Mouse (Mus musculus) CH12.LX (cell line): ENCODE measurements around the gene Fggy. TPM values are rescaled to one million over a fixed set of nuclear protein-coding genes. Genes with fewer than 3 reads are reported as not detected.

ENCODE experiments used
- DNase-seq: peaks from one replicate; pipeline ENCODE4 v3.0.0-alpha.2; 2013; ENCODE audit errors: extremely low read depth
- H3K27ac ChIP-seq: 2 replicates; pipeline ENCODE4 v1.5.1; 2012; ENCODE audit warnings: low read depth, mild to moderate bottlenecking, control low read depth, moderate library complexity; ENCODE audit not compliant: insufficient read depth
- H3K27me3 ChIP-seq: replicated peaks from 2 replicates; pipeline ENCODE3; 2012; ENCODE audit warnings: inconsistent platforms
- H3K36me3 ChIP-seq, 2 experiments: replicated peaks in 1 of 2; 2 replicates each; pipeline versions ENCODE3 to v1.6.1; 2012; ENCODE audit warnings: inconsistent platforms in 1 of 2, low read length in 1 of 2, mild to moderate bottlenecking in 1 of 2, mixed read lengths in 1 of 2, moderate library complexity in 1 of 2; ENCODE audit not compliant: control insufficient read depth in 1 of 2, insufficient read depth in 1 of 2
- H3K4me1 ChIP-seq, 2 experiments: 2 replicates each; pipeline ENCODE4 v1.6.1; 2012; ENCODE audit warnings: inconsistent platforms in 1 of 2, moderate library complexity in 1 of 2; ENCODE audit not compliant: insufficient read depth in 2 of 2, control insufficient read depth in 1 of 2
- H3K4me2 ChIP-seq: 2 replicates; pipeline ENCODE4 v1.6.1; 2012; ENCODE audit warnings: low read depth, mild to moderate bottlenecking, control low read depth; ENCODE audit not compliant: poor library complexity, insufficient read depth, severe bottlenecking
- H3K4me3 ChIP-seq, 3 experiments: fragments of 150-350 bp in 1 of 3; sonication (generic) in 1 of 3; replicated peaks in 1 of 3; 2 replicates each; pipeline versions ENCODE3 to v1.5.1; 2011 to 2012; ENCODE audit warnings: low read depth in 2 of 3, low read length in 2 of 3, mild to moderate bottlenecking in 2 of 3, moderate library complexity in 2 of 3, control low read depth in 1 of 3, improper control_type of control experiment in 1 of 3, inconsistent platforms in 1 of 3, mixed read lengths in 1 of 3; ENCODE audit not compliant: poor library complexity in 1 of 3
- H3K79me2 ChIP-seq: replicated peaks from 2 replicates; pipeline ENCODE4 v1.6.1; 2012; ENCODE audit warnings: mild to moderate bottlenecking, moderate library complexity; ENCODE audit not compliant: control insufficient read depth, poor library complexity, insufficient read depth, severe bottlenecking; ENCODE audit errors: extremely low read depth
- H3K9ac ChIP-seq: 2 replicates; pipeline ENCODE4 v1.6.1; 2012; ENCODE audit warnings: low read depth, mild to moderate bottlenecking, control low read depth, moderate library complexity; ENCODE audit not compliant: insufficient read depth
- H3K9me3 ChIP-seq: replicated peaks from 2 replicates; pipeline ENCODE3; 2012; ENCODE audit warnings: low read length, inconsistent platforms, mixed read lengths
- CHD2 ChIP-seq: IDR thresholded peaks from 2 replicates; pipeline ENCODE4 v1.6.1; 2011; ENCODE audit warnings: low read length, improper control_type of control experiment
- CTCF ChIP-seq, 2 experiments: IDR thresholded peaks in 1 of 2; conservative IDR thresholded peaks in 1 of 2; 2 replicates each; pipeline ENCODE4 v1.5.1; 2011 to 2012; ENCODE audit warnings: low read depth in 2 of 2, low read length in 2 of 2, improper control_type of control experiment in 1 of 2, inconsistent platforms in 1 of 2, mild to moderate bottlenecking in 1 of 2, moderate library complexity in 1 of 2
- E2F4 ChIP-seq: IDR thresholded peaks from 2 replicates; pipeline ENCODE4 v1.6.1; 2011; ENCODE audit warnings: low read depth, low read length, improper control_type of control experiment; ENCODE audit not compliant: insufficient replicate concordance
- GABPA ChIP-seq: IDR thresholded peaks from 2 replicates; pipeline ENCODE4 v1.6.1; 2012; ENCODE audit warnings: low read depth, low read length, improper control_type of control experiment, inconsistent platforms; ENCODE audit not compliant: insufficient replicate concordance
- JUND ChIP-seq: conservative IDR thresholded peaks from 2 replicates; pipeline ENCODE4 v1.6.1; 2011; ENCODE audit warnings: low read depth, low read length, improper control_type of control experiment
- MEF2A ChIP-seq: IDR thresholded peaks from 2 replicates; pipeline ENCODE4 v1.6.1; 2014; ENCODE audit warnings: low read depth, mild to moderate bottlenecking, inconsistent platforms, low read length, improper control_type of control experiment, borderline replicate concordance
- MXI1 ChIP-seq: IDR thresholded peaks from 2 replicates; pipeline ENCODE4 v1.6.1; 2011; ENCODE audit warnings: mild to moderate bottlenecking, low read depth, low read length, improper control_type of control experiment
- NRF1 ChIP-seq: IDR thresholded peaks from 2 replicates; pipeline ENCODE4 v1.6.1; 2014; ENCODE audit warnings: low read depth, mild to moderate bottlenecking, inconsistent platforms, low read length, improper control_type of control experiment, moderate library complexity
- POLR2A ChIP-seq: IDR thresholded peaks from 2 replicates; pipeline ENCODE4 v1.6.1; 2011; ENCODE audit warnings: low read depth, mild to moderate bottlenecking, improper control_type of control experiment, low read length
- SIN3A ChIP-seq: IDR thresholded peaks from 2 replicates; pipeline ENCODE4 v1.6.1; 2012; ENCODE audit warnings: low read length, improper control_type of control experiment, inconsistent platforms
- SMC3 ChIP-seq: IDR thresholded peaks from 2 replicates; pipeline ENCODE4 v1.6.1; 2011; ENCODE audit warnings: low read depth, low read length, improper control_type of control experiment
- TBP ChIP-seq: conservative IDR thresholded peaks from 2 replicates; pipeline ENCODE4 v1.6.1; 2011; ENCODE audit warnings: low read depth, low read length, improper control_type of control experiment
- USF1 ChIP-seq: IDR thresholded peaks from 2 replicates; pipeline ENCODE4 v1.6.1; 2014; ENCODE audit warnings: low read depth, mild to moderate bottlenecking, inconsistent platforms, low read length, improper control_type of control experiment
- USF2 ChIP-seq: conservative IDR thresholded peaks from 2 replicates; pipeline ENCODE4 v1.6.1; 2011; ENCODE audit warnings: low read depth, low read length, improper control_type of control experiment
- ZC3H11A ChIP-seq: IDR thresholded peaks from 2 replicates; pipeline ENCODE4 v1.6.1; 2012; ENCODE audit warnings: low read depth, mild to moderate bottlenecking, inconsistent platforms, low read length, improper control_type of control experiment
- ZNF384 ChIP-seq: IDR thresholded peaks from 2 replicates; pipeline ENCODE4 v1.6.1; 2012; ENCODE audit warnings: low read depth, low read length, improper control_type of control experiment, inconsistent platforms
- dilution Hi-C: fragments of 300-500 bp; cut with MboI; formaldehyde crosslinking; loops from 2 replicates; pipeline ENCODE4 v1.14.3; 2020; ENCODE audit warnings: low sequenced_read_pairs; ENCODE audit not compliant: extremely low pct_unique_long_range_greater_than_20kb, extremely low pct_ligation_motif_present
- in situ Hi-C: fragments of 300-500 bp; cut with MboI; formaldehyde crosslinking; loops from 3 replicates; pipeline ENCODE4 v1.14.3; 2019; ENCODE audit warnings: low sequenced_read_pairs, low pct_ligation_motif_present, low pct_unique_long_range_greater_than_20kb, mixed read lengths
- polyA plus RNA-seq: library from polyadenylated mRNA; unstranded; fragments of >175 nt; gene quantifications from 2 replicates; pipeline ENCODE4 v1.2.1, GENCODE M21; 2012; ENCODE audit warnings: low read depth; ENCODE audit not compliant: insufficient read length
- total RNA-seq, 2 experiments: library from RNA; depleted of rRNA; stranded (reverse); fragments of 300-350 nt in 1 of 2; fragments of >200 nt in 1 of 2; gene quantifications; 2 replicates each; pipeline ENCODE4 v1.2.3; 2012 to 2014

The Fggy gene
- total and polyA plus RNA-seq, 3 experiments, result 6.2 to 7.5 (median 6.9) TPM

GRCm38 (mm10) chr4:95862781-95863499, 305.6 kb downstream of the Fggy start:
- H3K79me2 ChIP-seq, result no peaks in the 10 kb centered on the region
- H3K9ac ChIP-seq, result no peak overlapping the region
- DNase-seq, result no peak
- H3K4me2 ChIP-seq, result no peak overlapping the region
- in situ Hi-C loops (loop anchor here (25.0 kb wide), 1 partner anchor 301 kb away; the partner anchor contains the start of gene Fggy), dilution Hi-C loops (no loop called here)
- H3K4me3 ChIP-seq, result no peak overlapping the region
- no peak for TF ChIP-seq NRF1
- TF ChIP-seq USF2, result no peak
- TF ChIP-seq CTCF (conservative IDR thresholded peaks at IDR 0.05 in 1 of 2, IDR thresholded peaks at IDR 0.05 in 1 of 2; ENCODE audit: low read depth in 2 of 2, low read length in 2 of 2), result peak in 1 of 2 experiments; percentile 36; a peak in 2 of 4 replicates
- no peak for TF ChIP-seq GABPA
- no peak for TF ChIP-seq E2F4
- no peak for TF ChIP-seq ZNF384
- no peak for TF ChIP-seq ZC3H11A
- TF ChIP-seq SIN3A, result no peak
- no peak for TF ChIP-seq MEF2A
- peak; percentile 41 for TF ChIP-seq SMC3
- TF ChIP-seq TBP, result no peak
- TF ChIP-seq CHD2, result no peak
- TF ChIP-seq MXI1, result no peak
- no peaks in the 10 kb centered on the region for H3K36me3 ChIP-seq
- H3K4me1 ChIP-seq, result no peaks in the 10 kb centered on the region
- H3K27me3 ChIP-seq, result no peaks in the 10 kb centered on the region
- no peaks in the 10 kb centered on the region for H3K9me3 ChIP-seq
- no peak overlapping the region for H3K27ac ChIP-seq

- H3K27ac ChIP-seq, result no peak overlapping the region
- H3K9me3 ChIP-seq, result no peaks in the 10 kb centered on the region
- H3K4me1 ChIP-seq, result no peaks in the 10 kb centered on the region
- H3K36me3 ChIP-seq, result no peaks in the 10 kb centered on the region
- in situ Hi-C loops, result loop anchor here (25.0 kb wide), 1 partner anchor 301 kb away; the partner anchor contains the start of gene Fggy
- H3K27me3 ChIP-seq, result no peaks in the 10 kb centered on the region
- H3K4me2 ChIP-seq, result no peak overlapping the region
- dilution Hi-C loops, result no loop called here
- H3K9ac ChIP-seq, result no peak overlapping the region
- no peak overlapping the region for H3K4me3 ChIP-seq
- H3K79me2 ChIP-seq, result no peaks in the 10 kb centered on the region
- TF ChIP-seq POLR2A, result no peak
- no peak for TF ChIP-seq USF1
- TF ChIP-seq JUND, result no peak
- TF ChIP-seq MEF2A, result no peak
- TF ChIP-seq SMC3, result no peak
- DNase-seq, result no peak
Observed at GRCm38 (mm10) chr4:95863500-95863803, 306.1 kb downstream of the Fggy start.
